Mouse (Mus musculus): ENCODE measurements around the gene Polr2e.

GRCm38 (mm10) chr10:80027681-80028520 is 11.7 kb downstream of the Polr2e start:
- TF ChIP-seq POLR2A (IDR thresholded peaks at IDR 0.05; ENCODE audit: borderline replicate concordance, extremely low read depth, low read depth, low read length), result no peak
- TF ChIP-seq CTCF (IDR thresholded peaks at IDR 0.05; ENCODE audit: insufficient read depth, low read length), result no peak
